Mouse (Mus musculus): Measurements from ENCODE around the gene Scap. TPM values are rescaled to one million over a fixed set of nuclear protein-coding genes. Genes with fewer than 3 reads are reported as not detected.

Scap gene
- polyA plus RNA-seq, 1 experiment from 2014 or later = 46.2 TPM

Other genes with a start within 250 kb of the Scap start
- gene Smarcc1, start 215.6 kb upstream of the Scap start, polyA plus RNA-seq (2015; fragmentation: Nextera tagmentation; extraction: Ambion mirVana) = 133 and 135 TPM in 2 replicates
- gene Dhx30, start 215.5 kb upstream of the Scap start, polyA plus RNA-seq (2015; fragmentation: Nextera tagmentation; extraction: Ambion mirVana) = 186 and 189 TPM in 2 replicates
- 71.6 and 72.6 TPM in 2 replicates for gene Cspg5, start 89.5 kb upstream of the Scap start, polyA plus RNA-seq (2015; fragmentation: Nextera tagmentation; extraction: Ambion mirVana)
- gene Elp6, start 28.1 kb upstream of the Scap start, polyA plus RNA-seq (2015; fragmentation: Nextera tagmentation; extraction: Ambion mirVana) = 44.6 and 48.7 TPM in 2 replicates
- 23.4 and 25.2 TPM in 2 replicates for gene Ptpn23, start 74.9 kb downstream of the Scap start, polyA plus RNA-seq (2015; fragmentation: Nextera tagmentation; extraction: Ambion mirVana)
- gene Ngp, start 86.5 kb downstream of the Scap start, polyA plus RNA-seq (2015; fragmentation: Nextera tagmentation; extraction: Ambion mirVana) = 1.4 and 2.8 TPM in 2 replicates
- gene Klhl18, start 143.4 kb downstream of the Scap start, polyA plus RNA-seq (2015; fragmentation: Nextera tagmentation; extraction: Ambion mirVana) = 16.4 and 17.1 TPM in 2 replicates
- 3.0 and 6.2 TPM in 2 replicates for gene Kif9, start 143.7 kb downstream of the Scap start, polyA plus RNA-seq (2015; fragmentation: Nextera tagmentation; extraction: Ambion mirVana)
- 37.9 and 40.3 TPM in 2 replicates for gene Setd2, start 199.3 kb downstream of the Scap start, polyA plus RNA-seq (2015; fragmentation: Nextera tagmentation; extraction: Ambion mirVana)